Mouse (Mus musculus) bone marrow macrophage, adult 2 months (primary cell): ENCODE measurements around the gene Brd3os. TPM values are rescaled to one million over a fixed set of nuclear protein-coding genes. Genes with fewer than 3 reads are reported as not detected.
A peak's percentile ranks its signal among the peaks of the same experiment; 100 is the strongest.

Experiments used
- H3K27ac ChIP-seq: 2 replicates; pipeline ENCODE4 v1.5.1; 2012; ENCODE audit warnings: low read depth, low read length; ENCODE audit not compliant: insufficient read depth
- H3K4me1 ChIP-seq: 2 replicates; pipeline ENCODE4 v1.6.1; 2012; ENCODE audit warnings: low read length; ENCODE audit not compliant: control insufficient read depth, insufficient read depth
- H3K4me3 ChIP-seq: 2 replicates; pipeline ENCODE4 v1.5.1; 2012; ENCODE audit warnings: mild to moderate bottlenecking, low read length, moderate library complexity; ENCODE audit not compliant: insufficient read depth
- CTCF ChIP-seq: IDR thresholded peaks from 2 replicates; pipeline ENCODE4 v1.5.1; 2012; ENCODE audit warnings: low read depth, mild to moderate bottlenecking, low read length, moderate library complexity
- POLR2A ChIP-seq: IDR thresholded peaks from 2 replicates; pipeline ENCODE4 v1.6.1; 2012; ENCODE audit warnings: mild to moderate bottlenecking, low read depth, low read length, borderline replicate concordance
- polyA plus RNA-seq: library from polyadenylated mRNA; stranded (reverse); fragments of >200 nt; gene quantifications from 2 replicates; pipeline ENCODE4 v1.2.4, GENCODE M21; 2012; ENCODE audit not compliant: missing spikeins, insufficient read depth, insufficient read length

Gene Brd3os
- polyA plus RNA-seq, 1 experiment = 1.2 TPM

DNA sequence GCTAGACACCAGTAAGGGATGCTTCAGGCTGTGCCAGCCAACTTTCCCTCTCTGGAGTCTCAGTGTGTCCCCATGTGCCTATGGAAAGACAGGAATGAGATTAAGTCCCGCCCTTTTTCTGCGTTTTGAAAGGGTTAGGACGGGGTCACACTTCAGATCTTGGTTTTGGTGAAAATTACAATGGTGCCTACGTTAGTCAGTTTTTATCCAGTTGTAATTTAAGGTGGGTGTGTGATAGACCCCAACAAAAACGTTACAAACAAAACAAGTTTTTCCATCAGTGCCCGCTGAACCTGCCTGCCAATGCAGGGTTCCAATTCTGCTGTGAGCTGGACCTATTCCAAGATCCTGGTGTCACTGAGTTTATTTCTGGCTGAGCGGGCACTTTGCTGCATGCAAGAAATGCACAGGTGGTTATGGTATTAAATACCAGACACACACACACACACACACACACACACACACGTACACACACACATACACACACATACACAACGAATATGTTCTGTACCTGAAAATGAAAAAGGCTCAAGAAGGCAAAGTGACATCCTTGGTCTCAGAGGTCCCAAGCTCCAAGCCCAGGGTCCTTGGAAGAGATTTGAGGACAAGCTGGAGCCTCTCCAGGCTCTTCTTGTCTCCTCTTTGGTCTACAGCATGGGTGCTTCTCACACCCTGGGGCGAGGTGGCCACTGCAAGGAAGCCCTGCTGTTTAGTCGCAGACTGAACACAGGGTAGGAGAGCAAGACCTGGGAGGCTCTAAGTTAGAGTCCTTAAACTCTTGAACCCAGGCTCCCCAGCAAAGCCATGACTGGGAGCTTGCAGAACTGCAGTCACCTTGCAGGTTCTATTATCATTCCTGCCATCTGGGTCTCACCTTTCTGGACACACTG lies 34.4 kb downstream of the Brd3os start:
- H3K4me1 ChIP-seq = peaks cover 39% of the 10 kb centered on the region
- H3K4me3 ChIP-seq = peak overlapping the region; percentile 90
- TF ChIP-seq POLR2A (no peak), CTCF (no peak)
- peak overlapping the region; percentile 95 for H3K27ac ChIP-seq

DNA sequence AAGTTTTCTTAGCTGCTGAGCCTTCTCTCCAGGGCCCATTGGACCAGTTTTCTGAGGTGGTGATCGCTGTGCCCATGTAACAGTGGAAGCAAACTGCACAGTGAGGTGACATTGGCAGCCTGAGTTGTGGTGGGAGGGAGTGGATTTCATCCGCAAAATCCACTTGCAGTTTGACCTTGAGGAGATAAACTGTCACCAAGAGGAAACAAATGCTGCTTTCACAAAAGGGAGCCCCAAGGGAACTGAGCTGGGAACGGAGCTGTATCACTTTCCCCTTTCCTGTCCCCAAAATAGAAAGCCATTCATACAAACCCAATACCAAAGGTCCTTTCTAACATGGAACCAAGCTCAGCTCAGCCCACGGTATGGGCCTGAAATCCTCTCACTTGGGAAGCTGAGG lies 37.7 kb downstream of the Brd3os start:
- no peak overlapping the region for H3K27ac ChIP-seq
- peaks cover 28% of the 10 kb centered on the region for H3K4me1 ChIP-seq
- no peak overlapping the region for H3K4me3 ChIP-seq
- TF ChIP-seq CTCF (no peak), POLR2A (no peak)

DNA sequence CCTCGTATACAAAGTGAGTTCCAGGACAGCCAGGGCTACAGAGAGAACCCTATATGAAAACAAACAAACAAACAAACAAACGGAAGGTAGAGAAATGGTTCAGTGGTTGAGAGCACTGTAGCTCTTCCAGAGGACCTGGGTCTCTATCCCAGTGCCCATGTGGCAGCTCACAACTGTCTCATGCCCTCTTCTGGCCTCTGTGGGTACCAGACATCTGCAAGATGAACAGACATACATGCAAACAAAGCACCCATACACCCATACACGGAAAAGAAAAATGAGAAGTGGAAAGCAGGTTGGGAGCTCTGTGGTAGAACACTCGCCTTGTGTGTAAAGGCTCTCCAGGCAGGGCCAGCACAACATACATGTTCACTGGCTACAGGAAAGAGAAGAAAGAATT lies 38.2 kb downstream of the Brd3os start:
- TF ChIP-seq POLR2A = no peak
- no peak for TF ChIP-seq CTCF
- Histone ChIP-seq H3K27ac (no peak overlapping the region), H3K4me3 (no peak overlapping the region), H3K4me1 (peaks cover 30% of the 10 kb centered on the region)

DNA sequence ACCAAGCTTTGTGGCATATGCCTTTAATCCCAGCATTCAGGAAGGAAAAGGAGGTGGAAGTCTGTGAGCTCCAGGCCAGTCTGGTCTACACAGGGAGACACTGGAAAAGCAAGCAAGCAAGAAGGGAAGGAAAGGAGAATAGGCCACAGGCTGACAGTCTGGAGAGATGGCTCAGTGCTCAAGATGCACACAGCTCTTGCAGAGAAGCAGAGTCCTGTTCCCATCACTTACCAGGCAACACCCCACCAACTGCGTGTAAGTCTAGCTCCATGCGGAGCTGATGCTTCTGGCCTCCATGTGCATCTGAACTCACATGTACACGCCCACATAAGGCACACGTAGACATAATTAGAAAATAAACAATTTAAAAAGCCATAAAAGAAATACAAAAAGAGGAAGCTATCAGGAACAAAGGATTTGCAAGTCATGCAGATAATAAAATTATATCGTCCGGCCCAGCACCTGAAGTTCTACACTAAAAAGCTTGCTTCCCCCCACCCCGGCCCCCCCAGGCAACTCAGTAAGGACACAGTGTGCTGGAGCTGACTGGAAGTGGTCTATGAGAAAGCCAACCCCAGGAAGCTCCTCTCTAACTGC lies 40.2 kb downstream of the Brd3os start:
- H3K4me1 ChIP-seq = peaks cover 27% of the 10 kb centered on the region
- H3K4me3 ChIP-seq = no peak overlapping the region
- no peak for TF ChIP-seq CTCF
- no peak for TF ChIP-seq POLR2A
- no peak overlapping the region; the same call in 1 of the 2 replicates for H3K27ac ChIP-seq

DNA sequence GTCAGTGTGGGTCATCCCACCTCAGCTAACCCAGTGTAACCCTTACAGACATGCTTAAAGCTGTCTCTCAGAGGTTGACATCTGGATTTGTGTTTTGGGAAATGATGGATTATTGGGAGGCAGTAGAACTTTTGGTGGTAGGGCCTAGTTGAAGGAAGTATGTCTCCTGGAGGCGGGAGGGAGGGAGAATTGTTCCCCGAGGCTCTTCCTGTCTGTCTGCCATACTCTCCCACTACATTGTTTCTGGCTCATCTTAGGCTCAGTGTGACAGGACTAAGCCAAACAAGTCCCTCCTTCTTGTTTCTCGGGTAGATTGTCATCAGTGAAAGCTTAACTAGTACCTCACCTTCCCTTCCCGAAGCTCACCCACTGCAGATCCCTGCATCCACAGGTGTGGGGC lies 44.6 kb downstream of the Brd3os start:
- no peak overlapping the region for H3K4me3 ChIP-seq
- peaks cover 16% of the 10 kb centered on the region for H3K4me1 ChIP-seq
- no peak overlapping the region for H3K27ac ChIP-seq
- TF ChIP-seq POLR2A (no peak), CTCF (no peak)

DNA sequence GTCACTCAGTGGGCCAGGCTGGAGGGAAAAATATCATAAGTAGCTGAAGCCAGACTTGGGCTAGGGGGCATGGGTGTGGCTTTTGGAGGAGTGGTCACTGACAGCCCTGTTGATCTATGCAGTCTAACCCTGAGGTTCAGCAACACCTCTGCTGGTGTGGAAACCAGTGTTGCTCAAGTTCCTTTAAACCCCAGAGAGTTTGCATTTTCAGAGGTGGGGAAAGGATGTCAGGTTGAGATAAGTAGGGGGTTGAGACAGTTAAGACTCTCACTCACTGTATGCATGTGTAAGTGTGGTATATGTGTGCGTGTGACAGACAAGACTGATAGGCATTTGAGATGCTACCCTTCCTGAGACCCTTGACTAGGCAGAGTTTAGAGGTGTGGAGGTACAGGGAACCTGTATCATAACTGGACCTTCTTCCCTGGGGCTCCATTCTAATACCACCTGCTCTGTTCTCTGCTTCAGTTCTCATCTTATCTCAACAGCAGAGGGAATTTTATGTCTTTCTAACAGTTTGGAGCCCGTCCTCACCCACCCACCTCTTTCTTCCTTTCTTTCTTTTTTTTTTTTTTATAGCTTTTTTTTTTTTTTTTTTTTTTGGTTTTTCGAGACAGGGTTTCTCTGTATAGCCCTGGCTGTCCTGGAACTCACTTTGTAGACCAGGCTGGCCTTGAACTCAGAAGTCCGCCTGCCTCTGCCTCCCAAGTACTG lies 45.4 kb downstream of the Brd3os start:
- no peak for TF ChIP-seq CTCF
- no peak for TF ChIP-seq POLR2A
- H3K4me3 ChIP-seq = no peak overlapping the region
- no peak overlapping the region for H3K27ac ChIP-seq
- H3K4me1 ChIP-seq = peaks cover 12% of the 10 kb centered on the region

DNA sequence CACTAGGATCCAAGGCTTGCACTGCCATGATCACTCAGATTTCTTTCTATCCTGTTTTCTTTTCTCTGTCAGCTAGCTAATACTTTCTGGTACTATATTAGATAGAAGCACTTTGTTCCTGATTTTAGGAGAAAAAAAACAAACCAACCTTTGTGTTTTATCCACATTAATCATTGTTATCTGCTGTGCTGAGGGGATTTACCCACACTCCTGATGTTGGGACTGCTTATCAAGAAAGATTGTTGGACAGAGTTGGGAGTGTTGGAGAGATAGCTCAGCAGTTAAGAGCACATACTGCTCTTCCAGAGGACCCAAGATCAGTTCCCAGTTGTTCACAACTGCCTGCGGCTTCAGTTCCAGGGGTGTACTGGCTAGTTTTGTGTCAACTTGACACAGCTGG lies 46.2 kb downstream of the Brd3os start:
- Histone ChIP-seq H3K27ac (no peak overlapping the region), H3K4me1 (peaks cover 3% of the 10 kb centered on the region; the same call in 1 of the 2 replicates), H3K4me3 (no peak overlapping the region)
- TF ChIP-seq CTCF (no peak), POLR2A (no peak)

DNA sequence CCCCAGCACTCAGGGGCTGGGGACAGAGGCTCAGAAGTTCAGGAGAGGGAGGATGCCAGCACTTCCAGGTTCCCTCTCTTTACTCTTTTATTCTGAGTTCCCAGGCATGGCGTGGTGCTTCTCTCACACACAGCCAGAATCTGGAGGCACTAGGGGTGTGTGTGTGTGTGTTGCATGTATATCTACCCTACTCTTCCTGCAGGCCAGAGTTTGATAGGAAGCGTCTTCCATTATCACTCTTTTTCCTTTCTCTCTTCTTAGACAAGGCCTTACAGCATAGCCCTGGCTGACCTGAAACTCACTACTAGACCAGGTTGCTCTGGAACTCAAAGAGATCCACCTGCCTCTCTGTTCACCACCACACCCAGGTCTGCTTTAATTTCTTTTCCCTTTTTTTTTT lies 48.8 kb downstream of the Brd3os start:
- Histone ChIP-seq H3K4me3 (no peak overlapping the region), H3K27ac (no peak overlapping the region), H3K4me1 (no peaks in the 10 kb centered on the region)
- TF ChIP-seq CTCF (no peak), POLR2A (no peak)

Other genes with a start within 250 kb of the Brd3os start
- not detected in 2 replicates for gene Sardh, start 194.0 kb upstream of the Brd3os start, polyA plus RNA-seq
- 13.4 and 16.3 TPM in 2 replicates for gene Vav2, start 15.3 kb upstream of the Brd3os start, polyA plus RNA-seq
- gene Brd3, start 65.3 kb downstream of the Brd3os start, polyA plus RNA-seq = 27.4 and 29.1 TPM in 2 replicates
- 22.0 and 25.4 TPM in 2 replicates for gene Wdr5, start 72.8 kb downstream of the Brd3os start, polyA plus RNA-seq
- gene Rxra, start 234.1 kb downstream of the Brd3os start, polyA plus RNA-seq = 35.8 and 39.7 TPM in 2 replicates